Mouse (Mus musculus) brain, embryonic 18.5 days (tissue): ENCODE data around the gene Glt28d2.

Source experiments
- DNase-seq: peaks from one replicate; pipeline ENCODE4 v3.0.0-alpha.2; 2012; ENCODE audit warnings: low read depth, low spot score

Gene Glt28d2

DNA sequence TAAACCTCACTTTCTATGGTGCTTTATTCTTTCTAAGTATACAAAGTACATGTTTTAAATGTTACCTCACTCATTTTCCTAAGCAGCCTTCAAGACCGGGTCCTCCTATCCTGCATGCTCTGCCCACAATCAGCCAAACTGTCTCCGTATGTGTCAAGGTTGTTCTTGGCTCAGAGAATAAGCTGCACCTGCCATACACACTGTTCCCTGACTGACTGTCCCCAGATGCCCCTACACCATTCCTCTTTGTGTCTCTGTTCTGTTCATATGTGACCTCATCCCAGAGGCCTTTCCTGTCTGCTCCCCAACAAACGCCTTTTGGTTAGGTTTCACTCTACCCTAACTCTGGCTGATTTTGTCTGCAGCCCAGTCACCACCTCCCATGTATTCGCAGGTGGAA is 60.0 kb downstream of the Glt28d2 start:
- DNase-seq = no peak

- no peak for DNase-seq
These were observed 66.3 kb downstream of the Glt28d2 start for GRCm38 (mm10) chr3:85820839-85821548.
